Mouse (Mus musculus): ENCODE data around the gene Cd164. TPM values are rescaled to one million over a fixed set of nuclear protein-coding genes. Genes with fewer than 3 reads are reported as not detected.

The Cd164 gene
- polyA plus RNA-seq, 1 experiment from 2014 or later: 171 TPM

DNA sequence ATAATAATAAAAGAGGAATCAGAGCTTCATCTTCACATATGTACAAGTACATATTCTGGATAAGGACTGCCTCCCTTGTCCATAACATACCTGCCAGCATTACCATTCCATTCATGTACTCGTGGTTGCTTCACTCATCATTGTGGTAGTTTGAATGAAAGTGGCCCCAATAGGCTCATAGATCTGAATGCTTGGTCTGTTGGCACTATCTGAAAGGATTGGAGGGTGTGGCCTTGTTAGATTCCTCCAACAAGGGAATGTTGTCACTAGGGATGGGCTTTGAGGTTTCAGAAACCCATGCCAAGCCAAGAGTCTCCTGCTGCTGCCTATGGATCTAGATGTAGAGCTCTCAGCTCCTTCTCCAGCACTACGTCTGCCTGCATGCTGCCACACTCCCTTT, 16.8 kb downstream of the Cd164 start:
- peaks cover 12% of the 10 kb centered on the region; the same call in 1 of the 2 replicates for H3K36me3 ChIP-seq (ENCODE audit: control insufficient read depth, insufficient read depth, low read length)
- no peaks in the 10 kb centered on the region for H3K4me1 ChIP-seq (ENCODE audit: control insufficient read depth, insufficient read depth, low read length)
- no peak overlapping the region for H3K9ac ChIP-seq (ENCODE audit: low read length)
- no peak overlapping the region for H3K4me3 ChIP-seq (ENCODE audit: low read depth, low read length)
- no peak for DNase-seq (ENCODE audit: low spot score)
- 91% methylated on average over 2 of the region's 2 CpGs for WGBS
- no peak for ATAC-seq (ENCODE audit: insufficient number of reproducible peaks, low FRiP score, low TSS enrichment, low read depth)
- H3K4me2 ChIP-seq (ENCODE audit: low read depth, severe bottlenecking): no peak overlapping the region
- no peaks in the 10 kb centered on the region for H3K9me3 ChIP-seq (ENCODE audit: control insufficient read depth, low read length)
- no peaks in the 10 kb centered on the region for H3K27me3 ChIP-seq (ENCODE audit: control insufficient read depth, insufficient read depth, low read length)
- H3K27ac ChIP-seq (replicated peaks; ENCODE audit: low read depth, low read length): no peak overlapping the region

GRCm38 (mm10) chr10:41536714-41537113, 17.5 kb downstream of the Cd164 start:
- 95% methylated on average over 1 of the region's 1 CpGs for WGBS
- H3K36me3 ChIP-seq (ENCODE audit: control insufficient read depth, insufficient read depth, low read length): peaks cover 12% of the 10 kb centered on the region; the same call in 1 of the 2 replicates

DNA sequence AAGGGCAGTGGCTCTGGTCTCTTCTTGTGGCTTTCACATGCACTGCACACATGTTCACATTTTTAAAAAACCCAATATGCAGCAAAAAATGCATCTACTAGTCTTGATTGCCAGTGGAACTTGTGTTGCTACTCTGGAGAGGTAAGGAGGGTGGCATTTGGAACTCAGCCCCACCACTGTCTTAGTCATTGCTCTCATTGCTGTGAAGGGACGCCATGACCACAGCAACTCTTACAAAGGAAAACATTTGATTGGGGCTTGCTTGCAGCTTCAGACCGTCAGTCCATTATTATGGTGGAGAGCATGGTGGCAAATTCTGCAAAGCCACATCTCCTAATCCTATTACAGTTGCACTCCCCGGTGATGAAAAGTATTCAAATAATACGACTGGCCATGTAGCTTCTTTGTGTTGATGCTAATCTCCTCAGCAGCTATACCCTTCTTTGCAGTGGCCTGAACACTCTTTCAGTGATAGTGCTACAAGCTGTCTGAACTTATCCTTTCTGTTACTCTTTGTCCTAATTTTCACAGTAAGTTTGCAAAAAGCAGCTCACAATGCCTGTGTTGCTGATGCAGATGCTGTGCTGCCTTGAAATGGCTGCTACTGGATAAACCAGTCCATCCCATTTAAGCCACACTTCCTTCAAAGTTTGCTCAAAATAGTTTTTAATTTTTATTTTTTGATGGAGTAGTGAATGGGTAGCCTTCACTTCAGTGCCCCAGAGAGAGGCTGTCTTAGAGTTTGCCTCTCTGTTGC, 18.2 kb downstream of the Cd164 start:
- no peaks in the 10 kb centered on the region for H3K9me3 ChIP-seq (ENCODE audit: control insufficient read depth, low read length)
- DNase-seq (ENCODE audit: low spot score) (no peak), ATAC-seq (ENCODE audit: insufficient number of reproducible peaks, low FRiP score, low TSS enrichment, low read depth) (no peak)
- no peak overlapping the region for H3K4me2 ChIP-seq (ENCODE audit: low read depth, severe bottlenecking)
- no peak overlapping the region for H3K27ac ChIP-seq (replicated peaks; ENCODE audit: low read depth, low read length)
- H3K9ac ChIP-seq (ENCODE audit: low read length): no peak overlapping the region
- no peak overlapping the region for H3K4me3 ChIP-seq (ENCODE audit: low read depth, low read length)
- WGBS: 97% methylated on average over 4 of the region's 4 CpGs
- no peaks in the 10 kb centered on the region for H3K27me3 ChIP-seq (ENCODE audit: control insufficient read depth, insufficient read depth, low read length)
- no peaks in the 10 kb centered on the region for H3K4me1 ChIP-seq (ENCODE audit: control insufficient read depth, insufficient read depth, low read length)
- peaks cover 12% of the 10 kb centered on the region; the same call in 1 of the 2 replicates for H3K36me3 ChIP-seq (ENCODE audit: control insufficient read depth, insufficient read depth, low read length)

More at GRCm38 (mm10) chr10:41536714-41537113, 17.5 kb downstream of the Cd164 start:
- Histone ChIP-seq H3K9me3 (ENCODE audit: control insufficient read depth, low read length) (no peaks in the 10 kb centered on the region), H3K27me3 (ENCODE audit: control insufficient read depth, insufficient read depth, low read length) (no peaks in the 10 kb centered on the region), H3K27ac (replicated peaks; ENCODE audit: low read depth, low read length) (no peak overlapping the region), H3K4me3 (ENCODE audit: low read depth, low read length) (no peak overlapping the region), H3K9ac (ENCODE audit: low read length) (no peak overlapping the region), H3K4me1 (ENCODE audit: control insufficient read depth, insufficient read depth, low read length) (no peaks in the 10 kb centered on the region), H3K4me2 (ENCODE audit: low read depth, severe bottlenecking) (no peak overlapping the region)
- no peak for DNase-seq (ENCODE audit: low spot score)
- no peak for ATAC-seq (ENCODE audit: insufficient number of reproducible peaks, low FRiP score, low TSS enrichment, low read depth)

GRCm38 (mm10) chr10:41537983-41538330, 18.7 kb downstream of the Cd164 start:
- DNase-seq (ENCODE audit: low spot score): no peak
- 87% methylated on average over 3 of the region's 3 CpGs for WGBS
- no peak overlapping the region for H3K4me3 ChIP-seq (ENCODE audit: low read depth, low read length)
- H3K4me1 ChIP-seq (ENCODE audit: control insufficient read depth, insufficient read depth, low read length): no peaks in the 10 kb centered on the region
- H3K27ac ChIP-seq (replicated peaks; ENCODE audit: low read depth, low read length): no peak overlapping the region
- H3K27me3 ChIP-seq (ENCODE audit: control insufficient read depth, insufficient read depth, low read length): no peaks in the 10 kb centered on the region
- no peak for ATAC-seq (ENCODE audit: insufficient number of reproducible peaks, low FRiP score, low TSS enrichment, low read depth)
- H3K4me2 ChIP-seq (ENCODE audit: low read depth, severe bottlenecking): no peak overlapping the region
- no peaks in the 10 kb centered on the region for H3K9me3 ChIP-seq (ENCODE audit: control insufficient read depth, low read length)
- H3K36me3 ChIP-seq (ENCODE audit: control insufficient read depth, insufficient read depth, low read length): peaks cover 8% of the 10 kb centered on the region; the same call in 1 of the 2 replicates
- no peak overlapping the region for H3K9ac ChIP-seq (ENCODE audit: low read length)

DNA sequence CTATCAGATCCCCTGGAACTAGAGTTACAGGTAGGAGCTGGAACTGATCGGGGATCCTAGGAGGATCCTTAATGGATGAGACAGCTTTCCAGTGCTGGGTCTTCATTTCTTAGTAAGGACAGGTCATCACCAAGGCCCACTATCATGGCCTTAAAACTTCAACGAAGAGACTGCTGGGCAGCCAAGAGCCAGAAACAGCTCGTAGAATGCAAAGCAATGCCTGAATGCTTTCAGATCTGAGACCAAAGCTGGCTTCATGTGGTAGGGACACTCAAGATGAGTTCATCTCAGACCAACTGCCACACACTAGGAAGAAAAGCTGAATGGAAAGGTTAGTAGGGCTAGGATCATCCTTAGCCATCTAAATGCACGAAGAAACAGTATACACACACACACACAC, 19.8 kb downstream of the Cd164 start:
- WGBS: 85% methylated on average over 4 of the region's 4 CpGs
- no peaks in the 10 kb centered on the region for H3K9me3 ChIP-seq (ENCODE audit: control insufficient read depth, low read length)
- peaks cover 2% of the 10 kb centered on the region; the same call in 1 of the 2 replicates for H3K36me3 ChIP-seq (ENCODE audit: control insufficient read depth, insufficient read depth, low read length)

DNA sequence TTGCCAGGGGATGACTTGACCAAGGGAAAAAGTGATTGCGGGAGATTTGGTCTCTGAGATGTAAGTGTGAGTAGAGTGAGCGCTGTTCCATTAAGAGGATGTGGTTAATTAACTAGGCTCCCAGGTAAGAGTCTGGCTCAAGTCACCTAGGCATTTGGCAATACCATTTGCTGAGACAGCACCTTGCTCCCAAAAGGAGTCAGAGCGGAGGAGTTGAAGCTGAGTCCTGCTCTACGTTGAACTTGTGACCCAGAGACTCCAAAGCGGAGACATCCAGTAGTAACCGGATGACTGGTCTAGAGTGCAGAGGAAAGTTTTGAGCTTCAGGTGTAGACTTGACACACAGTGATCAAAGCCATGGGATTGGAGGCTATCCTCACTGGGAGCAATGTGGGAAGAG, 22.8 kb downstream of the Cd164 start:
- ATAC-seq (ENCODE audit: insufficient number of reproducible peaks, low FRiP score, low TSS enrichment, low read depth) (no peak), DNase-seq (ENCODE audit: low spot score) (no peak)
- Histone ChIP-seq H3K4me3 (ENCODE audit: low read depth, low read length) (no peak overlapping the region), H3K4me1 (ENCODE audit: control insufficient read depth, insufficient read depth, low read length) (no peaks in the 10 kb centered on the region), H3K9me3 (ENCODE audit: control insufficient read depth, low read length) (no peaks in the 10 kb centered on the region), H3K9ac (ENCODE audit: low read length) (no peak overlapping the region), H3K4me2 (ENCODE audit: low read depth, severe bottlenecking) (no peak overlapping the region), H3K27me3 (ENCODE audit: control insufficient read depth, insufficient read depth, low read length) (no peaks in the 10 kb centered on the region), H3K27ac (replicated peaks; ENCODE audit: low read depth, low read length) (no peak overlapping the region), H3K36me3 (ENCODE audit: control insufficient read depth, insufficient read depth, low read length) (no peaks in the 10 kb centered on the region)
- 97% methylated on average over 6 of the region's 6 CpGs for WGBS

More for the DNA sequence above, 19.8 kb downstream of the Cd164 start:
- DNase-seq (ENCODE audit: low spot score) (no peak), ATAC-seq (ENCODE audit: insufficient number of reproducible peaks, low FRiP score, low TSS enrichment, low read depth) (no peak)
- H3K4me1 ChIP-seq (ENCODE audit: control insufficient read depth, insufficient read depth, low read length): no peaks in the 10 kb centered on the region
- no peak overlapping the region for H3K4me3 ChIP-seq (ENCODE audit: low read depth, low read length)
- no peak overlapping the region for H3K9ac ChIP-seq (ENCODE audit: low read length)
- no peaks in the 10 kb centered on the region for H3K27me3 ChIP-seq (ENCODE audit: control insufficient read depth, insufficient read depth, low read length)
- no peak overlapping the region for H3K4me2 ChIP-seq (ENCODE audit: low read depth, severe bottlenecking)
- no peak overlapping the region for H3K27ac ChIP-seq (replicated peaks; ENCODE audit: low read depth, low read length)

DNA sequence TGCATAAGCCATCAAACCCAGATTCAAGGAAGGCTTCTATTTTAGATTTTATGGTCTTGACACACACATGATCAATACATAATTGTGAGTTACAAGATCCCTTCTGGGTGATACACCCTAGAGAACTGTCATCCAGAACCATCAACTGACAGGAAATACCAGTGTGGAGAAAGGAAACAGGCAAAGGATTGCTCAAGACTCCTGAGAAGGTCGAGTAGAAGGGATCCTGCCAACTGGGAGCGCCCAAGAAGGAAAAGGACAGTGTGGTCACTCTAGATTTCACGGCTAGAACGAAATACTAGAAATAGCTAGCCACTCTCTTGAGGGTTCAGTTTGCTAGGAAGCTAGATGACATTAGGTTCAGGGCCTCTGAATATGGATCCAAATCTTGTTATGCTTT, 24.2 kb downstream of the Cd164 start:
- no peaks in the 10 kb centered on the region for H3K4me1 ChIP-seq (ENCODE audit: control insufficient read depth, insufficient read depth, low read length)
- no peaks in the 10 kb centered on the region for H3K27me3 ChIP-seq (ENCODE audit: control insufficient read depth, insufficient read depth, low read length)
- H3K36me3 ChIP-seq (ENCODE audit: control insufficient read depth, insufficient read depth, low read length): no peaks in the 10 kb centered on the region
- no peak overlapping the region for H3K4me2 ChIP-seq (ENCODE audit: low read depth, severe bottlenecking)
- ATAC-seq (ENCODE audit: insufficient number of reproducible peaks, low FRiP score, low TSS enrichment, low read depth): no peak
- no peaks in the 10 kb centered on the region for H3K9me3 ChIP-seq (ENCODE audit: control insufficient read depth, low read length)
- WGBS: 89% methylated on average over 4 of the region's 4 CpGs
- no peak for DNase-seq (ENCODE audit: low spot score)
- H3K27ac ChIP-seq (replicated peaks; ENCODE audit: low read depth, low read length): no peak overlapping the region
- H3K4me3 ChIP-seq (ENCODE audit: low read depth, low read length): no peak overlapping the region
- no peak overlapping the region for H3K9ac ChIP-seq (ENCODE audit: low read length)

DNA sequence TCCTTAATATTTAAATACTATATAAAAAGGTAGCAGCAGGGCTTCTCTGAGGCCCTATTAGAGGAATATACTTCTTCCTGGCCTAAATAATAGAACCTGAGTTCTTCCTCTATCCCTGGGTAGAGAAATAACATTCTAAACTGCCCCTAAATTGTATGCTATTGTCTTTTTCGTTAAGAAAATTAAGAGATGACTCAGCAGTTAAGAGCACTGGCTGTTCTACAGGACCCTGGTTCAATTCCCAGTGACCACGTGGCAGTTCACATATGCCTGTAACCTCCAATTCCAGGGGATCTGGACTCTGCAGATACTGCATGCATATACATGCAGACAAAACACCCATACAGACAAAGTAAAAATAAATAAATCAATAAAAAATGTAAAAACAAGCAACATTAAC, 24.6 kb downstream of the Cd164 start:
- Histone ChIP-seq H3K9ac (ENCODE audit: low read length) (no peak overlapping the region), H3K27ac (replicated peaks; ENCODE audit: low read depth, low read length) (no peak overlapping the region), H3K4me1 (ENCODE audit: control insufficient read depth, insufficient read depth, low read length) (no peaks in the 10 kb centered on the region), H3K36me3 (ENCODE audit: control insufficient read depth, insufficient read depth, low read length) (no peaks in the 10 kb centered on the region), H3K9me3 (ENCODE audit: control insufficient read depth, low read length) (no peaks in the 10 kb centered on the region), H3K4me2 (ENCODE audit: low read depth, severe bottlenecking) (no peak overlapping the region), H3K4me3 (ENCODE audit: low read depth, low read length) (no peak overlapping the region), H3K27me3 (ENCODE audit: control insufficient read depth, insufficient read depth, low read length) (no peaks in the 10 kb centered on the region)
- 64% methylated on average over 2 of the region's 2 CpGs for WGBS
- no peak for ATAC-seq (ENCODE audit: insufficient number of reproducible peaks, low FRiP score, low TSS enrichment, low read depth)
- no peak for DNase-seq (ENCODE audit: low spot score)
